Mouse (Mus musculus): ENCODE measurements at regions not wholly inside any gene's neighbourhood (a gene's known extent, or its start where the extent isn't known, plus 50 kb on each side); places are given as distances from the start of the nearest gene placed in this dataset.

GRCm38 (mm10) chr10:9291456-9292146 is 383.4 kb downstream of the Samd5 start:
- no peak for DNase-seq (ENCODE audit: low spot score)
- Histone ChIP-seq H3K36me3 (ENCODE audit: insufficient read depth, low read length) (no peaks in the 10 kb centered on the region), H3K4me2 (ENCODE audit: low read length) (no peak overlapping the region), H3K4me3 (replicated peaks; ENCODE audit: low read depth, low read length) (no peak overlapping the region), H3K4me1 (replicated peaks; ENCODE audit: insufficient read depth, low read length) (no peaks in the 10 kb centered on the region), H3K9ac (ENCODE audit: low read depth, low read length) (no peak overlapping the region), H3K9me3 (replicated peaks; ENCODE audit: low read length) (no peaks in the 10 kb centered on the region), H3K27ac (no peak overlapping the region), H3K27me3 (ENCODE audit: insufficient read depth, low read length) (no peaks in the 10 kb centered on the region)
- TF ChIP-seq CTCF (IDR thresholded peaks at IDR 0.05; ENCODE audit: low read depth), result no peak
- 67% methylated on average over 6 of the region's 6 CpGs for WGBS
- ATAC-seq (replicated peaks; ENCODE audit: low FRiP score, low read depth), result no peak

- Histone ChIP-seq H3K9me3 (replicated peaks; ENCODE audit: low read length) (no peaks in the 10 kb centered on the region), H3K4me2 (ENCODE audit: low read length) (no peak overlapping the region), H3K27me3 (ENCODE audit: insufficient read depth, low read length) (no peaks in the 10 kb centered on the region), H3K4me1 (replicated peaks; ENCODE audit: insufficient read depth, low read length) (no peaks in the 10 kb centered on the region), H3K4me3 (replicated peaks; ENCODE audit: low read depth, low read length) (no peak overlapping the region), H3K27ac (no peak overlapping the region), H3K9ac (ENCODE audit: low read depth, low read length) (no peak overlapping the region), H3K36me3 (ENCODE audit: insufficient read depth, low read length) (no peaks in the 10 kb centered on the region)
- no peak for ATAC-seq (replicated peaks; ENCODE audit: low FRiP score, low read depth)
- DNase-seq (ENCODE audit: low spot score), result no peak
- WGBS, result 84% methylated on average over 3 of the region's 3 CpGs
- no peak for TF ChIP-seq CTCF (IDR thresholded peaks at IDR 0.05; ENCODE audit: low read depth)
Observed at GRCm38 (mm10) chr10:9272940-9273339, 387.1 kb upstream of the Sash1 start.

- Histone ChIP-seq H3K4me1 (replicated peaks; ENCODE audit: insufficient read depth, low read length) (no peaks in the 10 kb centered on the region), H3K9me3 (replicated peaks; ENCODE audit: low read length) (no peaks in the 10 kb centered on the region), H3K27ac (no peak overlapping the region), H3K4me2 (ENCODE audit: low read length) (no peak overlapping the region), H3K27me3 (ENCODE audit: insufficient read depth, low read length) (no peaks in the 10 kb centered on the region), H3K4me3 (replicated peaks; ENCODE audit: low read depth, low read length) (no peak overlapping the region), H3K9ac (ENCODE audit: low read depth, low read length) (no peak overlapping the region), H3K36me3 (ENCODE audit: insufficient read depth, low read length) (no peaks in the 10 kb centered on the region)
- ATAC-seq (replicated peaks; ENCODE audit: low FRiP score, low read depth), result no peak
- no peak for TF ChIP-seq CTCF (IDR thresholded peaks at IDR 0.05; ENCODE audit: low read depth)
- peak; percentile 9 for DNase-seq (ENCODE audit: low spot score)
- 47% methylated on average over 5 of the region's 5 CpGs for WGBS
Observed at GRCm38 (mm10) chr10:9272243-9272642, 386.4 kb upstream of the Sash1 start.

- no peak for ATAC-seq (replicated peaks; ENCODE audit: low FRiP score, low read depth)
- WGBS, result 90% methylated on average over 2 of the region's 2 CpGs
- Histone ChIP-seq H3K9ac (ENCODE audit: low read depth, low read length) (no peak overlapping the region), H3K4me1 (replicated peaks; ENCODE audit: insufficient read depth, low read length) (no peaks in the 10 kb centered on the region), H3K4me3 (replicated peaks; ENCODE audit: low read depth, low read length) (no peak overlapping the region), H3K36me3 (ENCODE audit: insufficient read depth, low read length) (no peaks in the 10 kb centered on the region), H3K4me2 (ENCODE audit: low read length) (no peak overlapping the region), H3K27me3 (ENCODE audit: insufficient read depth, low read length) (no peaks in the 10 kb centered on the region), H3K9me3 (replicated peaks; ENCODE audit: low read length) (no peaks in the 10 kb centered on the region), H3K27ac (no peak overlapping the region)
- TF ChIP-seq CTCF (IDR thresholded peaks at IDR 0.05; ENCODE audit: low read depth), result no peak
- no peak for DNase-seq (ENCODE audit: low spot score)
Observed at GRCm38 (mm10) chr10:9265528-9265927, 379.7 kb upstream of the Sash1 start.

- no peak for ATAC-seq (replicated peaks; ENCODE audit: low FRiP score, low read depth)
- Histone ChIP-seq H3K4me2 (ENCODE audit: low read length) (no peak overlapping the region), H3K36me3 (ENCODE audit: insufficient read depth, low read length) (no peaks in the 10 kb centered on the region), H3K9ac (ENCODE audit: low read depth, low read length) (no peak overlapping the region), H3K4me3 (replicated peaks; ENCODE audit: low read depth, low read length) (no peak overlapping the region), H3K9me3 (replicated peaks; ENCODE audit: low read length) (no peaks in the 10 kb centered on the region), H3K4me1 (replicated peaks; ENCODE audit: insufficient read depth, low read length) (no peaks in the 10 kb centered on the region), H3K27me3 (ENCODE audit: insufficient read depth, low read length) (no peaks in the 10 kb centered on the region), H3K27ac (no peak overlapping the region)
- TF ChIP-seq CTCF (IDR thresholded peaks at IDR 0.05; ENCODE audit: low read depth), result no peak
- DNase-seq (ENCODE audit: low spot score), result no peak
- WGBS, result 76% methylated on average over 12 of the region's 12 CpGs
Observed at GRCm38 (mm10) chr10:9264309-9265000, 378.6 kb upstream of the Sash1 start.

GRCm38 (mm10) chr10:9258705-9259104 is 372.8 kb upstream of the Sash1 start:
- no peak overlapping the region for H3K4me2 ChIP-seq (ENCODE audit: low read length)
- DNase-seq (ENCODE audit: low spot score) (no peak), ATAC-seq (replicated peaks; ENCODE audit: low FRiP score, low read depth) (no peak)
- whole genome bisulfite sequencing, result 93% methylated on average over 1 of the region's 1 CpGs
- H3K27me3 ChIP-seq (ENCODE audit: insufficient read depth, low read length), result no peaks in the 10 kb centered on the region
- no peaks in the 10 kb centered on the region for H3K36me3 ChIP-seq (ENCODE audit: insufficient read depth, low read length)
- H3K4me1 ChIP-seq (replicated peaks; ENCODE audit: insufficient read depth, low read length), result no peaks in the 10 kb centered on the region
- H3K9ac ChIP-seq (ENCODE audit: low read depth, low read length), result no peak overlapping the region
- H3K9me3 ChIP-seq (replicated peaks; ENCODE audit: low read length), result no peaks in the 10 kb centered on the region
- no peak overlapping the region for H3K4me3 ChIP-seq (replicated peaks; ENCODE audit: low read depth, low read length)
- H3K27ac ChIP-seq, result no peak overlapping the region
- TF ChIP-seq CTCF (IDR thresholded peaks at IDR 0.05; ENCODE audit: low read depth), result no peak
